15 mouse cellular contexts compared by ENCODE assay signal in the genomic region with DNA sequence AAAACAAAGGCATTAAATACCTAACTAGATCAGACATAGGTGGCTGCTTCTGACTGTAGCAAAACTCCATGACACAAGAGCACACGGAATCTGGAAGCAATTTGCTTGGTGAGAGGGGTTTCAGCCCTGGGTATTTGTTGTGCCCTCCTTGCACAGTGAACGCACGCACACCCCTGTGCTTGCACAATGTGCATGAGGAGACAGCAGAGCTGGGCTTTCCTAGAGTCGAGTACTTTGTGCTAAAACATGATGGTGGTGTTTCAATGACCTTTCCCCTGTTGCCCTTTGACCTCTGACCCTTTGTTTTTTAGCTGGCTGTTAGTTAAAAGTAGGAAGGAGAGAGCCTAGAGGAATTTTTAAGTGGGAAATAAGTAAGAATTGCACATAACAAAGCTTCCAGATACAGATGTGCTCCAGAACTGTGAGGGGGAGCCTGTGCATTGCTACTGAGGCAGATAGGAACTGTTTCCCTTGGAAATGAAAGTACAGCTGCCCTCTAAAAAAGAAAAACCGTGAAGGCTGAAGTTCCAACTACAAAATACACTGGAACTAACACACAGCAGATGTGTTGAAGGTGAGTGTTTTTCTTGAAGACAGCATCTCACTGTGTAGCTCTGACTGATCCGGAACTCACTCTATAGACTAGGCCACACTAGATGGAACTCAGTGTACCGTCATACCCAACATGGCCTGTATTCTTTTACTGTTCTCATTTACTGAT.
A peak's percentile ranks its signal among the peaks of the same experiment; 100 is the strongest.
DNase-seq lines count a peak whose midpoint lies in the region; ATAC-seq and TF ChIP-seq lines count a peak whose summit lies in the region.
"Had no signal": no experiment of that assay in that cellular context is flagged by ENCODE, and none has a peak within 500 bp of the region (broad histone marks: within the 10 kb centered on the region; RNA-seq: fewer than 3 reads in every experiment).

No protein-coding gene starts in this region.

- no peak for TF ChIP-seq POLR2A in limb, embryonic 14.5 days (IDR thresholded peaks at IDR 0.05; ENCODE audit: borderline replicate concordance, extremely low read depth, insufficient read depth, insufficient read length)

- WGBS in kidney, embryonic 15.5 days: 75% methylated on average over 7 of the region's 7 CpGs
- 27% methylated on average over 7 of the region's 7 CpGs for WGBS in embryonic facial prominence, embryonic 12.5 days
- WGBS in limb, embryonic 14.5 days: 37% methylated on average over 7 of the region's 7 CpGs

- peaks cover 15% of the 10 kb centered on the region for H3K4me1 ChIP-seq in kidney, embryonic 15.5 days
- H3K4me1 ChIP-seq in embryonic facial prominence, embryonic 12.5 days: peaks cover 48% of the 10 kb centered on the region
- peaks cover 67% of the 10 kb centered on the region for H3K4me1 ChIP-seq in limb, embryonic 14.5 days (ENCODE audit: control insufficient read depth, insufficient read depth, low read length)

- no peaks in the 10 kb centered on the region for H3K36me3 ChIP-seq in kidney, embryonic 15.5 days
- no peaks in the 10 kb centered on the region for H3K36me3 ChIP-seq in embryonic facial prominence, embryonic 12.5 days
- no peaks in the 10 kb centered on the region for H3K36me3 ChIP-seq in limb, embryonic 14.5 days (ENCODE audit: control insufficient read depth, insufficient read depth, low read length)
- H3K36me3 ChIP-seq: neural tube, embryonic 12.5 days had no signal

- intact Hi-C loops in heart, postnatal 36 days (cut with DNase I): no loop called here

- DNase-seq in kidney, postnatal 36 days: peak; percentile 51 to 53
- DNase-seq in embryo, embryonic 10.5 days (ENCODE audit: low spot score): peak; percentile 63
- no peak for DNase-seq in limb, embryonic 14.5 days (ENCODE audit: low spot score)
- DNase-seq in heart, postnatal 36 days: no peak
- no peak for DNase-seq in cerebellum, postnatal 25 days
- DNase-seq: adrenal gland, postnatal 25 days; cerebellum, adult 9-10 months; thymus, adult 18-20 months had no signal

- no peak for ATAC-seq in kidney, embryonic 15.5 days (replicated peaks; ENCODE audit: low FRiP score)
- ATAC-seq in embryonic facial prominence, embryonic 12.5 days (ENCODE audit: insufficient number of reproducible peaks, insufficient read depth, low FRiP score, low TSS enrichment): peak; percentile 61; the same call in 1 of the 2 replicates
- no peak for ATAC-seq in limb, embryonic 14.5 days (ENCODE audit: low FRiP score, low read depth)
- ATAC-seq: CD4-positive, CD25-positive, alpha-beta regulatory T cell, adult 4 months; forebrain, embryonic 13.5 days; hindbrain, embryonic 16.5 days; lung, postnatal 0 days had no signal

- no peaks in the 10 kb centered on the region for H3K9me3 ChIP-seq in kidney, embryonic 15.5 days (replicated peaks)
- no peaks in the 10 kb centered on the region for H3K9me3 ChIP-seq in embryonic facial prominence, embryonic 12.5 days
- no peaks in the 10 kb centered on the region for H3K9me3 ChIP-seq in limb, embryonic 14.5 days (ENCODE audit: control insufficient read depth, low read length)
- H3K9me3 ChIP-seq: forebrain, embryonic 13.5 days; neural tube, embryonic 12.5 days had no signal

- H3K9ac ChIP-seq in kidney, embryonic 15.5 days: no peak overlapping the region
- no peak overlapping the region for H3K9ac ChIP-seq in embryonic facial prominence, embryonic 12.5 days
- H3K9ac ChIP-seq in limb, embryonic 14.5 days (ENCODE audit: low read depth, low read length, severe bottlenecking): no peak overlapping the region
- H3K9ac ChIP-seq: forebrain, embryonic 13.5 days; neural tube, embryonic 12.5 days had no signal

- H3K27me3 ChIP-seq in kidney, embryonic 15.5 days: no peaks in the 10 kb centered on the region
- H3K27me3 ChIP-seq in embryonic facial prominence, embryonic 12.5 days: no peaks in the 10 kb centered on the region
- H3K27me3 ChIP-seq in limb, embryonic 14.5 days (ENCODE audit: control insufficient read depth, insufficient read depth, low read length): no peaks in the 10 kb centered on the region
- H3K27me3 ChIP-seq: forebrain, embryonic 13.5 days; neural tube, embryonic 12.5 days had no signal

- no peak overlapping the region for H3K27ac ChIP-seq in kidney, embryonic 15.5 days
- peak overlapping the region; percentile 88 for H3K27ac ChIP-seq in embryonic facial prominence, embryonic 12.5 days
- H3K27ac ChIP-seq in limb, embryonic 14.5 days (replicated peaks; ENCODE audit: low read depth, low read length): peak overlapping the region; percentile 68
- H3K27ac ChIP-seq: forebrain, embryonic 13.5 days; neural tube, embryonic 12.5 days had no signal

- H3K4me2 ChIP-seq in kidney, embryonic 15.5 days: no peak overlapping the region
- H3K4me2 ChIP-seq in embryonic facial prominence, embryonic 12.5 days (replicated peaks): no peak overlapping the region
- H3K4me2 ChIP-seq in limb, embryonic 14.5 days (replicated peaks; ENCODE audit: low read depth, low read length, severe bottlenecking): no peak overlapping the region
- H3K4me2 ChIP-seq: forebrain, embryonic 13.5 days; neural tube, embryonic 12.5 days had no signal

- H3K4me3 ChIP-seq in kidney, embryonic 15.5 days (replicated peaks): no peak overlapping the region
- H3K4me3 ChIP-seq in embryonic facial prominence, embryonic 12.5 days: no peak overlapping the region
- no peak overlapping the region for H3K4me3 ChIP-seq in limb, embryonic 14.5 days (replicated peaks; ENCODE audit: low read length)
- H3K4me3 ChIP-seq: forebrain, embryonic 13.5 days; neural tube, embryonic 12.5 days had no signal

Comparison
In these comparisons a context has a peak if more than half of its experiments do, and no peak if none do; other contexts are left out.
1. DNase-seq: peak in kidney, postnatal 36 days (2 of 2) and embryo, embryonic 10.5 days (single experiment); none in limb, embryonic 14.5 days (single experiment), heart, postnatal 36 days (0 of 2) and cerebellum, postnatal 25 days (0 of 2).